Mouse (Mus musculus): ENCODE measurements around the gene Rps18. TPM values are rescaled to one million over a fixed set of nuclear protein-coding genes. Genes with fewer than 3 reads are reported as not detected.
A peak's percentile ranks its signal among the peaks of the same experiment; 100 is the strongest.
"Not testable (repeated sequence)": the region's sequence is repeated elsewhere in the genome, so short reads cannot be mapped to it uniquely, and the experiment has no call there.

Rps18 gene
- 872 and 980 TPM in 2 replicates for polyA plus RNA-seq (2014; fragmentation: Nextera tagmentation; extraction: Ambion mirVana)

DNA sequence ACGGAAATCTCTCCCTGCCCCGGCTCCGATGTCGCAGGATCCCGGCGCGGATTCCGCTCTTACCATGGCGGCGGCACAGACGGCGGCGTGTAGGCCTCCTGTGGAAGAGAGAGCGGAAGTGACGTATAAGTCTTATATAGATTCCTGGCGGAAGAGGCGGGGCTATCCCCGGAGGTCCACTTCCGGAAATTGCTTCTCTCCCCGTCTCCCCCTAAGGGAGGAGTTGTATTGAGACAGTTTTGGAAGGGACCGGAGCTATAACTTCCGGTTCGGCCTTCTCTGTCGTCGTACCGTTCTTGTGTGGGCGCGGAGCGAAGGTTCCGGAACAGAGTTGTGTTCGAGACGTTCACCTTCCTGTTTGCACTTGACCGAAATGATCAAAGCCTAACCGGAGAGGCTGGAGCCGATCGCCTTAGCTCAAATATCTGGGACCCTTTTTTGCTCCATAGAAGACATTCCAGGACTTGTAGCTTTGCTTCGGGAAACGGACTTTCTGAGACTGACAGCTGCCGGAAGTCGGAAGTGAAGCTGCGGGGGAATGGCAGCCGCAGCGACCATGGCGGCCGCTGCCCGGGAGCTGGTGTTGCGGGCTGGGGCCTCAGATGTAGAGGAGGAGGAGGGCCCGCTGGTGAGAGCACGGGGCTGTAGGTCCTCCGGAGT lies at the start of gene Rps18, which contains the start of gene Vps52:
Gene Rps18 (minus strand): TSS at position 447 of the 660 bp plus-strand sequence.
Gene Vps52 (plus strand): TSS at position 258 of the 660 bp plus-strand sequence.
- under 1% methylated on average over 50 of the region's 50 CpGs for WGBS
- H3K4me3 ChIP-seq (replicated peaks; ENCODE audit: low read depth, low read length) = peak within 1 kb of the TSS; percentile 90
- peak; percentile 98 for DNase-seq
- peak within 1 kb of the TSS; percentile 91 for H3K27ac ChIP-seq (replicated peaks; ENCODE audit: low read depth, low read length)
- peak; percentile 89 for ATAC-seq (ENCODE audit: low FRiP score, low TSS enrichment)
- peak within 1 kb of the TSS; percentile 93 for H3K4me2 ChIP-seq (ENCODE audit: low read length)
- no peaks in the 10 kb centered on the region for H3K27me3 ChIP-seq (ENCODE audit: control insufficient read depth, insufficient read depth, low read length)
- no peaks in the 10 kb centered on the region for H3K9me3 ChIP-seq (ENCODE audit: control insufficient read depth, low read length)
- peaks cover 52% of the 10 kb centered on the region for H3K36me3 ChIP-seq (ENCODE audit: control insufficient read depth, insufficient read depth, low read length)
- H3K9ac ChIP-seq (replicated peaks; ENCODE audit: low read length) = peak within 1 kb of the TSS; percentile 89
- H3K4me1 ChIP-seq (ENCODE audit: control insufficient read depth, insufficient read depth, low read length) = peaks cover 20% of the 10 kb centered on the region

DNA sequence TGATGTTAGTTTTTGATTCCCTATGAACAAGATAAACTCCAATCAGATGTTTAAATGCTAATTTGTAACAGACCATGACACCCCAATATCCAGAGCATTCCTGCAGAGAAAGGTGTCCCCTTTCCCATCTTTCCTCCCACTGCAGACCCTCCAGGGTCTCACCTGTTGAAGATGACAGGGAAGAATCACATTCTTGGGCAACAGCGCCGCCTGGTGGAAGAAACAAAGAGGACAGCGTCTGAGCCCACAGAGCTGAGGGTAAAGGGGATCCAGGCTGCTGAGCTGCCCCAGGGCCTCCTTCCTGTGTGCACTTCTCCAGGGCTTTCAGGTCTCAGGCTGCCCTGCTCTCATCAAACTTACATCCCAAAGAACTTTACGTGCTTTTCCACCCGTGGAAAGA lies 47.6 kb upstream of the Rps18 start:
- no peak overlapping the region for H3K4me3 ChIP-seq (replicated peaks; ENCODE audit: low read depth, low read length)
- no peak overlapping the region for H3K4me2 ChIP-seq (ENCODE audit: low read length)
- WGBS = 5% methylated on average over 5 of the region's 5 CpGs
- no peak overlapping the region for H3K27ac ChIP-seq (replicated peaks; ENCODE audit: low read depth, low read length)
- no peak for ATAC-seq (ENCODE audit: low FRiP score, low TSS enrichment)
- peaks cover 5% of the 10 kb centered on the region; the same call in 1 of the 2 replicates for H3K4me1 ChIP-seq (ENCODE audit: control insufficient read depth, insufficient read depth, low read length)
- no peaks in the 10 kb centered on the region for H3K36me3 ChIP-seq (ENCODE audit: control insufficient read depth, insufficient read depth, low read length)
- peak; percentile 75 for DNase-seq
- H3K9ac ChIP-seq (replicated peaks; ENCODE audit: low read length) = no peak overlapping the region
- H3K27me3 ChIP-seq (ENCODE audit: control insufficient read depth, insufficient read depth, low read length) = peaks cover 19% of the 10 kb centered on the region; the same call in 1 of the 2 replicates
- H3K9me3 ChIP-seq (ENCODE audit: control insufficient read depth, low read length) = no peaks in the 10 kb centered on the region

DNA sequence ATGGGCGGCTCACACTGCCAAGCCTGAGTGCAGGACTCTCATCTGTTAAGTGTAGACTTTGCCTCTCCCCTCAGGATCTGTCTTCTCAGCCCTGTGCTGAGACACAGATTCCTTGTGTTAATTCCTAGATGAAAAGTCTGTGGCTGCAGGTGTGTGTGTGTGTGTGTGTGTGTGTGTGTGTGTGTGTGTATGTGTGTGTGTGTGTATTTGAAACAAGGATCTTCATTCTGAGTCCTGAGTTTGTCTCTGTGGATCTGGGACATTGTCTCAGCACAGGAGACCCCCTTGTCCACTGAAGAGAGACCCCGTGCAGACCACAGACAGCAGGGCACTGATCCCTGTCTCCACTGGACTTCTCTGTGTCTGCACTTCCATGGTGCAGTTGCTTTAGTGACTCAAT lies 45.0 kb upstream of the Rps18 start:
- not testable (repeated sequence) for H3K27ac ChIP-seq (replicated peaks; ENCODE audit: low read depth, low read length); DNase-seq; ATAC-seq (ENCODE audit: low FRiP score, low TSS enrichment); H3K4me1 ChIP-seq (ENCODE audit: control insufficient read depth, insufficient read depth, low read length); H3K9me3 ChIP-seq (ENCODE audit: control insufficient read depth, low read length); H3K4me2 ChIP-seq (ENCODE audit: low read length); H3K9ac ChIP-seq (replicated peaks; ENCODE audit: low read length); H3K36me3 ChIP-seq (ENCODE audit: control insufficient read depth, insufficient read depth, low read length)
- Histone ChIP-seq H3K4me3 (replicated peaks; ENCODE audit: low read depth, low read length) (peak overlapping the region; percentile 43; the same call in 1 of the 2 replicates), H3K27me3 (ENCODE audit: control insufficient read depth, insufficient read depth, low read length) (peaks cover 19% of the 10 kb centered on the region; the same call in 1 of the 2 replicates)
- 57% methylated on average over 2 of the region's 2 CpGs for WGBS

DNA sequence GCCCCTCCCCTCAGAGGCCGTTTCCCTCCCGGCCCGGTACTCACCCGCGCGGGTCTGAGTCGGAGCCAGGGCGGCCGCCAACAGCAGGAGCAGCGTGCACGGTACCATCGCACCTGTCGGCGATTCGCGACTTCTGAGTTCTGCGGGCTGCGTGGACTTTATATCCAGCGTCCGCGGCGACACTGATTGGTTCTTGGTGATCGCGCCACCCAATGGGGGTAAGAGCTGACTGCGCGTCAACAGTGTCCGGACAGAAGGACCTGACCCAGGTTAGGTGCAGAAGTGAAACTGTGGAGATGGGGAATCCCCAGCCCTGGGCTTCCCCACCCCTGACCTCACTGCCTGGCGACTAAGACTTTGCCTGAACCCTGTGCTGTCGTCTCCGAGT lies 44.3 kb upstream of the Rps18 start, which contains the start of gene H2-K1:
Gene H2-K1 (minus strand): TSS at position 198 of the 388 bp plus-strand sequence.
- Histone ChIP-seq H3K4me2 (ENCODE audit: low read length) (peak within 1 kb of the TSS; percentile 84), H3K9ac (replicated peaks; ENCODE audit: low read length) (peak within 1 kb of the TSS; percentile 45; the same call in 1 of the 2 replicates), H3K4me1 (ENCODE audit: control insufficient read depth, insufficient read depth, low read length) (peaks cover 5% of the 10 kb centered on the region; the same call in 1 of the 2 replicates), H3K27me3 (ENCODE audit: control insufficient read depth, insufficient read depth, low read length) (peaks cover 19% of the 10 kb centered on the region; the same call in 1 of the 2 replicates), H3K4me3 (replicated peaks; ENCODE audit: low read depth, low read length) (peak within 1 kb of the TSS; percentile 43), H3K36me3 (ENCODE audit: control insufficient read depth, insufficient read depth, low read length) (no peaks in the 10 kb centered on the region), H3K9me3 (ENCODE audit: control insufficient read depth, low read length) (no peaks in the 10 kb centered on the region), H3K27ac (replicated peaks; ENCODE audit: low read depth, low read length) (no peak within 1 kb of the TSS)
- ATAC-seq (ENCODE audit: low FRiP score, low TSS enrichment) (peak; percentile 57; the same call in 1 of the 2 replicates), DNase-seq (peak; percentile 73)
- WGBS = under 1% methylated on average over 30 of the region's 30 CpGs

DNA sequence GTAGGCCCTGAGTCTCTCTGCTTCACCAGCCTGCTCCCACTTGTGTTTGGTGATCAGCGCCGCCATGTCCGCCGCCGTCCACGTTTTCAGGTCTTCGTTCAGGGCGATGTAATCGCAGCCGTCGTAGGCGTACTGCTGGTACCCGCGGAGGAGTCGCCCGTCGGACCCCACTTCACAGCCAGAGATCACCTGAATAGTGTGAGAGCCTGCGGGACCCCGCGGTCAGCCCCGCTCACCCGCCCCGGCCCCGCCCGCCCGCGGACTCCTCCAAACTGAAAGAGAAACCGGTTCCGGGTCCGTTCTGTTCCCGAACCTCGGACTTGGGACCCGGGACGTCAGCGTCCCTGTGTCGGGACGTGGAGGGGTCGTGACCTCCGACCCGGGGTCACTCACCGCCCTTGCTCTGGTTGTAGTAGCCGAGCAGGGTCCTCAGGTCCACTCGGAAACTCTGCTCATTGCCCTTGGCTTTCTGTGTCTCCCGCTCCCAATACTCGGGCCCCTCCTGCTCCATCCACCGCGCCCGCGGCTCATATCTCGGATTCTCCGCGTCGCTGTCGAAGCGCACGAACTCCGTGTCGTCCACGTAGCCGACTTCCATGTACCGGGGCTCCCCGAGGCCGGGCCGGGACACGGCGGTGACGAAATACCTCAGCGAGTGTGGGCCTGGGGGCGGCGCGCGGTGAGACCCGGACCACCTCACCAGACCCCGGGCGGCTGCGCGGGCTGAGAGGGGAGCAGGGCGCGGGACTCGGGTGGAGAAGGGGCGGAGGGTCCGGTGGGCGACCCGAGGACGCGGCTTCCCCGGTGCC lies 43.7 kb upstream of the Rps18 start:
- no peak overlapping the region for H3K27ac ChIP-seq (replicated peaks; ENCODE audit: low read depth, low read length)
- no peaks in the 10 kb centered on the region for H3K36me3 ChIP-seq (ENCODE audit: control insufficient read depth, insufficient read depth, low read length)
- ATAC-seq (ENCODE audit: low FRiP score, low TSS enrichment) (0 out of 2 replicates have a peak, but pooled peaks have one; percentile 6), DNase-seq (peak; percentile 39)
- H3K9ac ChIP-seq (replicated peaks; ENCODE audit: low read length) = peak overlapping the region; percentile 45; the same call in 1 of the 2 replicates
- peak overlapping the region; percentile 43 for H3K4me3 ChIP-seq (replicated peaks; ENCODE audit: low read depth, low read length)
- H3K4me1 ChIP-seq (ENCODE audit: control insufficient read depth, insufficient read depth, low read length) = peaks cover 5% of the 10 kb centered on the region; the same call in 1 of the 2 replicates
- no peaks in the 10 kb centered on the region for H3K9me3 ChIP-seq (ENCODE audit: control insufficient read depth, low read length)
- 2% methylated on average over 87 of the region's 87 CpGs for WGBS
- H3K27me3 ChIP-seq (ENCODE audit: control insufficient read depth, insufficient read depth, low read length) = peaks cover 19% of the 10 kb centered on the region; the same call in 1 of the 2 replicates
- peak overlapping the region; percentile 84 for H3K4me2 ChIP-seq (ENCODE audit: low read length)

DNA sequence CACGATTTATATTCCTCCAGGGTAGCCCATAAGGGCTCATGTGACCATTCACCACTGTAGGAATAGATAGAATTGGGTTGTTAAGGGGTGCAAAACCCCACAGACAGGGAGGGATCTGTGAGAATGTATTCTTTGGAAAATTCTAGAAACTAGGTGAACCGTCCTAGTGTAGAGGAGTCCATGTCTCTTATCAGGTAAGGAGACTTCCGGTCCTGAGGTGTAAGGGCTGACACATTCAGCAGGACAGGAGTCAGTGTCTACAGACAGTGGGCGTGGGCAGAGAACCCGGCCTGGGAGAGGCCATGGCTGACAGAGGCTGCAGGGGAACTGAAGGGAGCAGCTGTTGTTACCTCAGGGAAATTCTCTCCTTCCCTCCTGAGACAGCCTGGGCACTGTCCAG lies 42.9 kb upstream of the Rps18 start:
- not testable (repeated sequence) for H3K36me3 ChIP-seq (ENCODE audit: control insufficient read depth, insufficient read depth, low read length); ATAC-seq (ENCODE audit: low FRiP score, low TSS enrichment); H3K4me3 ChIP-seq (replicated peaks; ENCODE audit: low read depth, low read length); H3K4me1 ChIP-seq (ENCODE audit: control insufficient read depth, insufficient read depth, low read length); H3K9ac ChIP-seq (replicated peaks; ENCODE audit: low read length); H3K4me2 ChIP-seq (ENCODE audit: low read length); H3K9me3 ChIP-seq (ENCODE audit: control insufficient read depth, low read length); DNase-seq; H3K27ac ChIP-seq (replicated peaks; ENCODE audit: low read depth, low read length)
- H3K27me3 ChIP-seq (ENCODE audit: control insufficient read depth, insufficient read depth, low read length) = peaks cover 19% of the 10 kb centered on the region; the same call in 1 of the 2 replicates
- WGBS = 74% methylated on average over 5 of the region's 5 CpGs

DNA sequence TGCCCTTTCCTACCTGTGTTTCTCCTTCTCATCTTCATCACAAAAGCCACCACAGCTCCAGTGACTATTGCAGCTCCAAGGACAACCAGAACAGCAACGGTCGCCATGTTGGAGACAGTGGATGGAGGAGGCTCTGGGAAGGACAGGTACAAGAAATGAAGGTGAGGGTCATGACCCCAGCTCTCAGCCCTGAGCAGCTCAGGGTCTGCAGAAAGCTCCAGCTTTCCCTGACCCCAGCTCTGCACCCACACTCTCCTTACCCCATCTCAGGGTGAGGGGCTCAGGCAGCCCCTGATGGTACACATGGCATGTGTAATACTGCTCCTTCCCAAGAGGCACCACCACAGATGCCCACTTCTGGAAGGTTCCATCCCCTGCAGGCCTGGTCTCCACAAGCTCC lies 41.2 kb upstream of the Rps18 start:
- not testable (repeated sequence) for H3K9ac ChIP-seq (replicated peaks; ENCODE audit: low read length); H3K4me1 ChIP-seq (ENCODE audit: control insufficient read depth, insufficient read depth, low read length); H3K9me3 ChIP-seq (ENCODE audit: control insufficient read depth, low read length); H3K27ac ChIP-seq (replicated peaks; ENCODE audit: low read depth, low read length); H3K4me2 ChIP-seq (ENCODE audit: low read length); H3K36me3 ChIP-seq (ENCODE audit: control insufficient read depth, insufficient read depth, low read length); H3K4me3 ChIP-seq (replicated peaks; ENCODE audit: low read depth, low read length); DNase-seq; ATAC-seq (ENCODE audit: low FRiP score, low TSS enrichment)
- WGBS = 90% methylated on average over 2 of the region's 2 CpGs
- peaks cover 19% of the 10 kb centered on the region; the same call in 1 of the 2 replicates for H3K27me3 ChIP-seq (ENCODE audit: control insufficient read depth, insufficient read depth, low read length)

GRCm38 (mm10) chr17:33995651-33996050 lies 39.9 kb upstream of the Rps18 start:
- no peak for ATAC-seq (ENCODE audit: low FRiP score, low TSS enrichment)
- H3K27me3 ChIP-seq (ENCODE audit: control insufficient read depth, insufficient read depth, low read length) = peaks cover 16% of the 10 kb centered on the region; the same call in 1 of the 2 replicates
- H3K27ac ChIP-seq (replicated peaks; ENCODE audit: low read depth, low read length) = no peak overlapping the region
- no peak for DNase-seq
- WGBS = 78% methylated on average over 3 of the region's 3 CpGs
- H3K4me3 ChIP-seq (replicated peaks; ENCODE audit: low read depth, low read length) = no peak overlapping the region
- H3K36me3 ChIP-seq (ENCODE audit: control insufficient read depth, insufficient read depth, low read length) = no peaks in the 10 kb centered on the region
- H3K9ac ChIP-seq (replicated peaks; ENCODE audit: low read length) = no peak overlapping the region
- no peak overlapping the region for H3K4me2 ChIP-seq (ENCODE audit: low read length)
- H3K4me1 ChIP-seq (ENCODE audit: control insufficient read depth, insufficient read depth, low read length) = peaks cover 5% of the 10 kb centered on the region; the same call in 1 of the 2 replicates
- H3K9me3 ChIP-seq (ENCODE audit: control insufficient read depth, low read length) = no peaks in the 10 kb centered on the region
